Mouse (Mus musculus) spleen, adult 2 months (tissue): ENCODE results near the gene Sema5a. TPM values are rescaled to one million over a fixed set of nuclear protein-coding genes. Genes with fewer than 3 reads are reported as not detected.

Source experiments
- DNase-seq, 2 experiments: peaks; one replicate each; pipeline versions ENCODE4 v3.0.0 to v3.0.0-alpha.2; 2012 to 2021; ENCODE audit warnings: low spot score in 2 of 2, low read depth in 1 of 2
- H3K27ac ChIP-seq: fragments of 200-500 bp; 2 replicates; pipeline ENCODE4 v1.5.1; 2012; ENCODE audit warnings: low read length, inconsistent platforms; ENCODE audit not compliant: insufficient read depth
- H3K27me3 ChIP-seq: fragments of 200-500 bp; 2 replicates; pipeline ENCODE4 v1.6.1; 2012; ENCODE audit warnings: mild to moderate bottlenecking, moderate library complexity, low read length, inconsistent platforms; ENCODE audit not compliant: control insufficient read depth, insufficient read depth
- H3K36me3 ChIP-seq: fragments of 200-500 bp; 2 replicates; pipeline ENCODE4 v1.6.1; 2012; ENCODE audit warnings: mild to moderate bottlenecking, low read length, inconsistent platforms; ENCODE audit not compliant: control insufficient read depth, insufficient read depth
- H3K4me1 ChIP-seq: fragments of 200-500 bp; 2 replicates; pipeline ENCODE4 v1.6.1; 2011; ENCODE audit warnings: inconsistent platforms; ENCODE audit not compliant: control insufficient read depth, insufficient read depth, insufficient read length
- H3K4me3 ChIP-seq: fragments of 200-500 bp; 2 replicates; pipeline ENCODE4 v1.5.1; 2011; ENCODE audit warnings: mild to moderate bottlenecking, inconsistent platforms; ENCODE audit not compliant: insufficient read depth, insufficient read length; ENCODE audit errors: extremely low read depth
- CTCF ChIP-seq: fragments of 200-500 bp; IDR thresholded peaks from 2 replicates; pipeline ENCODE4 v1.5.1; 2011; ENCODE audit warnings: mild to moderate bottlenecking, inconsistent platforms; ENCODE audit not compliant: insufficient read depth, insufficient read length, insufficient replicate concordance; ENCODE audit errors: extremely low read depth
- POLR2A ChIP-seq: fragments of 200-500 bp; IDR thresholded peaks from 2 replicates; pipeline ENCODE4 v1.6.1; 2011; ENCODE audit warnings: low read depth, low read length, inconsistent platforms
- WGBS: fragments of 180-500 bp; shearing (Covaris S2); methylation state at CpG from one replicate; pipeline ENCODE4 v1.1.7; 2018; 5-methylcytosine and 5-hydroxymethylcytosine counted together
- polyA plus RNA-seq: library from polyadenylated mRNA; depleted of rRNA; stranded (reverse); fragments of >200 nt; gene quantifications from 2 replicates; pipeline ENCODE4 v1.2.3, GENCODE M21; 2012

Gene Sema5a
- polyA plus RNA-seq, 1 experiment, result 5.4 TPM

GRCm38 (mm10) chr15:32432927-32433832 lies 188.6 kb downstream of the Sema5a start:
- H3K27ac ChIP-seq, result no peak overlapping the region
- H3K4me1 ChIP-seq, result no peaks in the 10 kb centered on the region
- WGBS, result 76% methylated on average over 13 of the region's 13 CpGs
- TF ChIP-seq POLR2A, result no peak
- no peak for TF ChIP-seq CTCF
- no peak for DNase-seq
- no peak overlapping the region for H3K4me3 ChIP-seq
- H3K36me3 ChIP-seq, result no peaks in the 10 kb centered on the region
- H3K27me3 ChIP-seq, result no peaks in the 10 kb centered on the region

- Histone ChIP-seq H3K27me3 (no peaks in the 10 kb centered on the region), H3K4me1 (no peaks in the 10 kb centered on the region), H3K4me3 (no peak overlapping the region), H3K36me3 (no peaks in the 10 kb centered on the region), H3K27ac (no peak overlapping the region)
- TF ChIP-seq POLR2A (no peak), CTCF (no peak)
- DNase-seq, result no peak
Measured at GRCm38 (mm10) chr15:32433833-32434155, 189.2 kb downstream of the Sema5a start.

- no peak for DNase-seq
- Histone ChIP-seq H3K27me3 (no peaks in the 10 kb centered on the region), H3K4me1 (no peaks in the 10 kb centered on the region), H3K27ac (no peak overlapping the region), H3K36me3 (no peaks in the 10 kb centered on the region), H3K4me3 (no peak overlapping the region)
- TF ChIP-seq POLR2A (no peak), CTCF (no peak)
Measured at GRCm38 (mm10) chr15:32434274-32434673, 189.7 kb downstream of the Sema5a start.

- no peak overlapping the region for H3K4me3 ChIP-seq
- DNase-seq, result peak in 1 of 2 experiments; percentile 3
- H3K27ac ChIP-seq, result no peak overlapping the region
- no peaks in the 10 kb centered on the region for H3K36me3 ChIP-seq
- TF ChIP-seq POLR2A (no peak), CTCF (peak; percentile 25; the same call in 1 of the 2 replicates)
- no peaks in the 10 kb centered on the region for H3K27me3 ChIP-seq
- 26% methylated on average over 6 of the region's 6 CpGs for WGBS
- no peaks in the 10 kb centered on the region for H3K4me1 ChIP-seq
Measured at GRCm38 (mm10) chr15:32437654-32438053, 193.0 kb downstream of the Sema5a start.

- no peaks in the 10 kb centered on the region for H3K27me3 ChIP-seq
- H3K4me1 ChIP-seq, result no peaks in the 10 kb centered on the region
- H3K27ac ChIP-seq, result no peak overlapping the region
- 86% methylated on average over 4 of the region's 4 CpGs for WGBS
- no peak for DNase-seq
- no peak overlapping the region for H3K4me3 ChIP-seq
- H3K36me3 ChIP-seq, result no peaks in the 10 kb centered on the region
- TF ChIP-seq POLR2A (no peak), CTCF (no peak)
Measured at GRCm38 (mm10) chr15:32442745-32443144, 198.1 kb downstream of the Sema5a start.

- TF ChIP-seq CTCF, result no peak
- TF ChIP-seq POLR2A, result no peak
- H3K4me1 ChIP-seq, result no peaks in the 10 kb centered on the region
- H3K27ac ChIP-seq, result no peak overlapping the region
- no peaks in the 10 kb centered on the region for H3K36me3 ChIP-seq
- no peak for DNase-seq
- H3K27me3 ChIP-seq, result no peaks in the 10 kb centered on the region
- 81% methylated on average over 7 of the region's 7 CpGs for WGBS
- H3K4me3 ChIP-seq, result no peak overlapping the region
Measured at GRCm38 (mm10) chr15:32447558-32448349, 203.1 kb downstream of the Sema5a start.
